Mouse (Mus musculus) heart, embryonic 12.5 days (tissue): ENCODE data around the gene Tubb4b. TPM values are rescaled to one million over a fixed set of nuclear protein-coding genes. Genes with fewer than 3 reads are reported as not detected.
A peak's percentile ranks its signal among the peaks of the same experiment; 100 is the strongest.

Experiments
- ATAC-seq: fragments of 200-750 bp; cut with Nextera tagmentation; 2 replicates; pipeline ENCODE4 v1.8.0; 2017; ENCODE audit warnings: moderate TSS enrichment, moderate library complexity; ENCODE audit not compliant: insufficient number of reproducible peaks, low FRiP score
- H3K27ac ChIP-seq: fragments of 300-500 bp; sonication (generic); 2 replicates; pipeline ENCODE4 v1.5.1; 2016; ENCODE audit warnings: mild to moderate bottlenecking, moderate library complexity; ENCODE audit not compliant: poor library complexity, severe bottlenecking
- H3K27me3 ChIP-seq: fragments of 300-500 bp; sonication (generic); replicated peaks from 2 replicates; pipeline ENCODE4 v1.6.1; 2016; ENCODE audit warnings: mild to moderate bottlenecking, moderate library complexity
- H3K36me3 ChIP-seq: fragments of 300-500 bp; sonication (generic); 2 replicates; pipeline ENCODE4 v1.6.1; 2016; ENCODE audit warnings: mild to moderate bottlenecking, moderate library complexity
- H3K4me1 ChIP-seq: fragments of 300-500 bp; sonication (generic); replicated peaks from 2 replicates; pipeline ENCODE4 v1.6.1; 2016; ENCODE audit warnings: mild to moderate bottlenecking
- H3K4me2 ChIP-seq: fragments of 300-500 bp; sonication (generic); 2 replicates; pipeline ENCODE4 v1.6.1; 2016; ENCODE audit warnings: mild to moderate bottlenecking, moderate library complexity
- H3K4me3 ChIP-seq: fragments of 300-500 bp; sonication (generic); 2 replicates; pipeline ENCODE4 v1.5.1; 2016; ENCODE audit warnings: mild to moderate bottlenecking
- H3K9ac ChIP-seq: fragments of 300-500 bp; sonication (generic); 2 replicates; pipeline ENCODE4 v1.6.1; 2016; ENCODE audit warnings: mild to moderate bottlenecking, moderate library complexity
- H3K9me3 ChIP-seq: fragments of 300-500 bp; sonication (generic); replicated peaks from 2 replicates; pipeline ENCODE4 v1.6.1; 2016; ENCODE audit warnings: mild to moderate bottlenecking, moderate library complexity
- WGBS: fragments of 180-500 bp; shearing (Covaris S2); methylation state at CpG from one replicate; pipeline ENCODE4 v1.1.7; 2016; 5-methylcytosine and 5-hydroxymethylcytosine counted together
- polyA plus RNA-seq: library from polyadenylated mRNA; unstranded; fragments of >200 nt; fragmentation: Nextera tagmentation; extraction: Ambion mirVana; gene quantifications from 2 replicates; pipeline ENCODE4 v1.2.1, GENCODE M21; 2016

Tubb4b gene
- polyA plus RNA-seq, 1 experiment from 2014 or later = 392 TPM

DNA sequence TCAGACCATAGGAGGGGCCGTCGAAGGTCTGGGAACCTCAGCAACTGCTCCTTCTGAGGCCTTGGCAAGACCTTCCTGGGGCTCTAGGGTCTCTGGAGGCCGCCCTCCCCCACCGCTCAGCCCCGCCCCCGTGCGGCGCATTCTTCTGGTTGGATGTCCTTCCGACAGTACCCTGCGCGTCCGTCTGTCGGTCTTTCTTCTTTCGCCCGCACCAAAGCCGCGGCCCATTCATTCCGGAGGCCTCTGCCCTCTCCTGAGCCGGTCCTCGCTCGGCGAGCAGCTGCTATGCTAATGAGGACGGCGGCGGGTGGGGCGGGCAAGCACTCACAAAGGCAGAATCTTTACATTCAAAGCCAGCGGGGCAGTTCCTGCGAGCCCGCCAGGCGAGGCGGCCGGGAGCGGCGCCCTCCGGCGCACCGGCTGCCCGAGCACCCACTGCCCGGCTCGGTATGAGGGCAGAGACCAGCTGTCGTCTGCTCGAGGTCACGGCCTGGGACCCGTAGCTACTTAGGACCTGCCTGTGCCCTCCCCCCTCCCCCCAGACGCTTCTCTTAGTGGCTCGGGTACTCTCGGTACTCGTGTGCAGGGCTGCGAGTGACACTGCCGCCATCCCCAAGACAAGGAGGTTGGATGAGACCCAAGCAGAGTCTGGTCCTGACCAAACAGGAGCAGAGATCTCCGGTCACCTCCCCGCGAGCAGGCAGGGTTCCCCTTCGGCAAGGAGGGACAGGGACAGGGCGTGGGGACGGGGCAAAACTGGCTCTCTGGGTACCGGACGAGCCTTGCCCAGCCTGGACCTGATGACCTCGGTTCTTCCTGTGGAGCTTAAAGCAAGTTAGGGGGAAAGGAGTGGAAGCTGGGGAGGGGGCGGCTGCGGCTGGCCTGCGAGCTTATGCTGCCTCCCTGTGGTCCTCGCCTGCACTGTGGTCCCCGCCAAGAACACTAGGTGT lies 38.6 kb downstream of the Tubb4b start:
- H3K4me1 ChIP-seq = peaks cover 15% of the 10 kb centered on the region
- peak; percentile 68 for ATAC-seq
- WGBS = under 1% methylated on average over 64 of the region's 64 CpGs
- H3K27ac ChIP-seq = peak overlapping the region; percentile 73; the same call in 1 of the 2 replicates
- peak overlapping the region; percentile 95 for H3K4me2 ChIP-seq
- H3K9me3 ChIP-seq = no peaks in the 10 kb centered on the region
- H3K27me3 ChIP-seq = peaks cover 16% of the 10 kb centered on the region
- H3K9ac ChIP-seq = peak overlapping the region; percentile 66
- no peaks in the 10 kb centered on the region for H3K36me3 ChIP-seq
- H3K4me3 ChIP-seq = peak overlapping the region; percentile 56

DNA sequence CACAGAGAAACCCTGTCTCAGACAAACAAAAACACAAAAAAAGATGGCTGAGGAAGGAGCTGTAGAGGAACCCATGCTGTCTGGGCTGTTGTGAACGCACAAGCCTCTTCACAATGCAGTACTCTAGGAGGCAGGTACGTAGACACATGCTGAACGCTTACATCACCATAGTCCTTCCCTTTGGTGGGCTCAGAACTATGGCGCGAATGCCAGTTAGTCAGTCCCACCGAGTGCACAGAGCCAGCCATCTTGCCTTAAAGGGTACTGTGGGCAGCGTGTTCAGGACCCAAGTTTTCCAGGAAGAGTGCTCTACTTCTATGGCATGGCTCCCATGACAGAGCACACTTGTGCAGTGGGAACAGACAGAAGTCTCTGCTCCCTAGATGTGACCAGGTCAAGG lies 40.0 kb downstream of the Tubb4b start:
- Histone ChIP-seq H3K4me3 (no peak overlapping the region), H3K4me1 (peaks cover 22% of the 10 kb centered on the region), H3K9me3 (no peaks in the 10 kb centered on the region), H3K4me2 (no peak overlapping the region), H3K27ac (no peak overlapping the region), H3K9ac (no peak overlapping the region), H3K27me3 (peaks cover 22% of the 10 kb centered on the region), H3K36me3 (no peaks in the 10 kb centered on the region)
- no peak for ATAC-seq
- 93% methylated on average over 7 of the region's 7 CpGs for WGBS

DNA sequence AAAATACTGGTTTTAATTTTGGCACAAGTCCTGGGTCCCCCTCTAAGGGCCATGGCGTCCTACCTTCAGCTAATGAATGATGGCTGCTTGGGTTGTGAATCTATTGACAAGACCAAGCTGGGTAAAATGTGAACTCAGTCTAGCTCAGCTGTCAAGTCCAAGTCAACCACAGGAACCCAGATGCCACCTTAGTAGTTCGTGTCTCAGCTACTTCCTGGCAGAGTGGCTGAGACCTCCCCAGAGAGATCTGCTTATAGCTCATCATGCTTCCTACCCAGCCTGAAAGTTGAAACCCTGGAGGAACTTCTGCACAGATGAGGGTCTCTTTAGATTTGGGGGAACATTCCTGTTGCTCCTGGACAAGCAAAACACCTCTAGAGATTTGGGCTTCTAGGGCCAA lies 41.2 kb downstream of the Tubb4b start:
- Histone ChIP-seq H3K4me1 (peaks cover 28% of the 10 kb centered on the region), H3K27ac (no peak overlapping the region), H3K36me3 (no peaks in the 10 kb centered on the region), H3K9ac (no peak overlapping the region), H3K4me2 (peak overlapping the region; percentile 56), H3K4me3 (no peak overlapping the region), H3K27me3 (peaks cover 31% of the 10 kb centered on the region), H3K9me3 (no peaks in the 10 kb centered on the region)
- ATAC-seq = no peak
- 72% methylated on average over 2 of the region's 2 CpGs for WGBS

DNA sequence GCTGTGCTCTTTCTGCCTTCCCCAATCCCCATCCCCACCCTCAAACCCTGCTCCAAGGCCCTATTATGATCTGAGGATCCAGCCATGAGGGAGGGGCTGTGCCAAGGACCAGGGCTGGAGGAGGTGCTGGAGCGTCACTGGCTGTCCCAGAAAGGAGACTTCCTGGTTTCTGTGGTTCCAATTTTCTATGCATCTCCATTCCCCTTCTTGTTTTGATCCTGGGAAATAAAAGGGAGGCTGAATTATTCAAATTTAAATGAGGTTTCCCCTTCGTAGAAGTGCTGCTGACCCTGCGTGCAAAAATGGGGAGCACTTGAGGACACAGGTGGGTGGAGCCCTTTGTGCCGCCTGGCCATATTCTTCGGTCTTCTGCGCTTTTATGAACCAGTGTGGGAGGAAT lies 41.8 kb downstream of the Tubb4b start:
- ATAC-seq = no peak
- Histone ChIP-seq H3K4me3 (peak overlapping the region; percentile 72), H3K27me3 (peaks cover 35% of the 10 kb centered on the region), H3K9me3 (no peaks in the 10 kb centered on the region), H3K9ac (0 out of 2 replicates have a peak overlapping the region, but pooled peaks have one; percentile 8), H3K27ac (no peak overlapping the region), H3K4me2 (peak overlapping the region; percentile 56), H3K4me1 (peaks cover 35% of the 10 kb centered on the region), H3K36me3 (no peaks in the 10 kb centered on the region)
- WGBS = 26% methylated on average over 6 of the region's 6 CpGs

DNA sequence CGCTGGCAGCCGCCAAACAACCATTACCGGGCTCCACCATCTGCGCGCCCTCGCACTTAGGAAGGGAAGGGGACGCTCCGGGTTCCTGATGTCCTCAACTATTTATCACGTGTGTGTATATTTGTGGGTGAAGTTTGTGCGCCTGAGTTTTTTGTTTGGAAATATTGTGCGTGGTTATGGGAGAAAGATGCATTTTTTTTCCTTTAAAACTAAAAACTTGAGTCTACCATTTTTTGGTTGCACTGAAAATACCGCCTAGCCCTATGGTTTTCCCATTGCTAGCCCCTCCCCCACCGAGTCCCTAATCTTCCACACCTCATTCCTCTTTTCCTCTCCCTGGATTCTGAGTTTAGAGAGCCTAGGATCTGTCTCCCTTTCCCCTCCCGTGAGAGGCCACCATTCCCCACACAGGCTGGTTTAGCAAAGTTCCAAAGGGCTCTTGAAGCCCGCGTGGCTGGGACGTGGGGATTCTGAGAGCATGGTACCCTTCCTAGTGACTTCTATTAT lies 42.6 kb downstream of the Tubb4b start:
- Histone ChIP-seq H3K4me2 (peak overlapping the region; percentile 98), H3K27me3 (peaks cover 42% of the 10 kb centered on the region), H3K4me3 (peak overlapping the region; percentile 72), H3K9me3 (no peaks in the 10 kb centered on the region), H3K9ac (peak overlapping the region; percentile 81), H3K4me1 (peaks cover 42% of the 10 kb centered on the region), H3K27ac (no peak overlapping the region), H3K36me3 (no peaks in the 10 kb centered on the region)
- WGBS = under 1% methylated on average over 17 of the region's 17 CpGs
- no peak for ATAC-seq

DNA sequence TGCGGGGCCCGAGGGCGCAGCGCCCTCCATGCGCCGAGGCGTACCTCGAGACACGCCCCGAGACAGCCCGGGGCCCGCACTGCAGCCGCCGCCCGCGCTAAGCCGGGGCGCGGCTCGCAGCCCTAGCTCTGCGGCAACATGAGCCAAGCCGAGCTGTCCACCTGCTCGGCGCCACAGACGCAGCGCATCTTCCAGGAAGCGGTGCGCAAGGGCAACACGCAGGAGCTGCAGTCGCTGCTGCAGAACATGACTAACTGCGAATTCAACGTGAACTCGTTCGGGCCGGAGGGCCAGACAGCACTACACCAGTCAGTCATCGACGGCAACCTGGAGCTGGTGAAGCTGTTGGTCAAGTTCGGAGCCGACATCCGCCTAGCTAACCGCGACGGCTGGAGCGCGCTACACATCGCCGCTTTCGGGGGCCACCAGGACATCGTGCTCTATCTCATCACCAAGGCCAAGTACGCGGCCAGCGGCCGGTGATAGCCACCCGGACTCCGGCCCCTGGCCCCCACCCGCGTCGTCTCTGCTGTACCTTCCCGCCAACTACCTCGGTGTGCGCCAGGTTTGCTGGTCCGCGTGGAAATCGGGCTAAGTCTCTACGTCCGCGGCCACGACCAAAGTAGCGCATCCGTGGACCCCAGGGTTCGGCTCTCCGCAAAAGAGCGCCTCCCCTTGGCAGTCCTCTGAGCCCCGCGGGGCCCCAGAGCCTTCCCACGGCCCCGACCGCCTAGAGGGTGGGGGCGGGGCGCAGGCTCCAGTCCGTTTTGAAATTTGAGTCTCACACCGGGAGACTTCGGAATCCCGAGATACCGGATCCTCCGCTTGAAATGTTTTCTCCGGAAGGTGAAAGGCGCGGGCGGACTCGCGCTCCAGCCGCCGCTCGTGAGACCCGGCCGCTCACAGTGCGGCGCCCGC lies 43.3 kb downstream of the Tubb4b start:
- Histone ChIP-seq H3K9me3 (no peaks in the 10 kb centered on the region), H3K27me3 (peaks cover 49% of the 10 kb centered on the region), H3K4me3 (peak overlapping the region; percentile 72), H3K4me1 (peaks cover 49% of the 10 kb centered on the region), H3K9ac (peak overlapping the region; percentile 81), H3K27ac (peak overlapping the region; percentile 77), H3K36me3 (no peaks in the 10 kb centered on the region), H3K4me2 (peak overlapping the region; percentile 98)
- WGBS = under 1% methylated on average over 100 of the region's 100 CpGs
- peak; percentile 47 for ATAC-seq

DNA sequence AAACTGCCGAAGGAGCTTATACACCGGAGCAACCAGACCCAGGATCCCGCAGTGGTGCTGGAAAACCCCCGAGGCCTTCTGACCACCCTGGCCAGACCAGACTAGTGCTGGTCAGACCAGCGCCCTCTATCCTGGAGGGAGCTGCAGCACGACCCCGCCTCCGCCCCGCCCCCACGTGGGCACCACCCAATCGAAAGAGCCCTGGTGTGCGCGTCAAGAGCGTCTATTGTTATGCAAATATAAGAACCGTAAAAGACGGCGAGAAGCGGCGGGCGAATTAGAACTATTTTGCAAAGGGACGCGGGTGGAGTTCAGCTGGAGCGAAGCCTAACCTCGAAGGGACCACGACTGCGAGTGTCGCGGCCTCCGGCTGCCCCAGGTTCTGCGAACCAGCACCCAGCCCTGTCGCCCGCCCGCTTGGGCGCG lies 44.0 kb downstream of the Tubb4b start, which contains the start of gene Nrarp:
Nrarp (plus strand) TSS at position 281 of the 426 bp plus-strand sequence.
- WGBS = 0% methylated on average over 35 of the region's 35 CpGs
- peak; percentile 91 for ATAC-seq
- H3K4me1 ChIP-seq = peaks cover 49% of the 10 kb centered on the region

DNA sequence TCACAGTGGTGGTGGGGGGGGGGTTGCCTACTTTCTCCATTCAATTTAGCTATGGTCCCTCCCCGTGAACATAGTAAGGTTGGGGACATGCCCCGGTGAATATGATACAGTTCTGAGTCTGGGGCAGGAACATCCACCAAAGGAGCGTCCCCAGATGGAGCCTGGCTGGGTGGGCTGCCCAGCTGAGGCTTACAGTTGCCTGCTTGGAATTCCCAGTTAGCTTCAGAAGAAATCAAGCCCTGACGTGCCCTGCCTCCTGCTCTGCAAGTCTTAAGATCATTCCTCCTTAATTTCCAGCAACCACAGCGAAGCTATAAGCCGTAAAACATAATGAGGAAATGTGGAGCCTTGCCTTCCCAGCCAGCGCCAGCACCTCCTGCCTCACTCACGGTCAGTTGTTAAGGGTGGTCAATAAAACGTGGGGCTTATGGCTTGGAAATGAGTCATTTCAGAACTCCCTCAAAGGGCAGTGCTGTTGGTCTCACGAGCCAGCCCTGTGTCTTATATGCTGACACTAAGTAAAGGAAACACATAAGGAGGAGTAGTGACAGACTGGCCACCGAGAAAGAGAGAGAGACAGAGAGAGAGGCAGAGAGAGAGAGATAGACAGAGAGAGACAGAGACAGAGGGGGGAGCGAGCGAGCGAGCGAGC lies 44.8 kb downstream of the Tubb4b start:
- H3K36me3 ChIP-seq = no peaks in the 10 kb centered on the region
- H3K9me3 ChIP-seq = no peaks in the 10 kb centered on the region
- no peak overlapping the region for H3K27ac ChIP-seq
- 55% methylated on average over 15 of the region's 15 CpGs for WGBS
- H3K27me3 ChIP-seq = peaks cover 45% of the 10 kb centered on the region
- peaks cover 44% of the 10 kb centered on the region for H3K4me1 ChIP-seq
- peak overlapping the region; percentile 72; the same call in 1 of the 2 replicates for H3K4me3 ChIP-seq
- H3K4me2 ChIP-seq = peak overlapping the region; percentile 98
- H3K9ac ChIP-seq = no peak overlapping the region
- no peak for ATAC-seq

More for the DNA sequence above, 44.0 kb downstream of the Tubb4b start, which contains the start of gene Nrarp:
- H3K4me2 ChIP-seq = peak within 1 kb of the TSS; percentile 98
- no peaks in the 10 kb centered on the region for H3K9me3 ChIP-seq
- H3K27me3 ChIP-seq = peaks cover 51% of the 10 kb centered on the region
- H3K4me3 ChIP-seq = peak within 1 kb of the TSS; percentile 72
- no peaks in the 10 kb centered on the region for H3K36me3 ChIP-seq
- H3K27ac ChIP-seq = peak within 1 kb of the TSS; percentile 77
- H3K9ac ChIP-seq = peak within 1 kb of the TSS; percentile 81

DNA sequence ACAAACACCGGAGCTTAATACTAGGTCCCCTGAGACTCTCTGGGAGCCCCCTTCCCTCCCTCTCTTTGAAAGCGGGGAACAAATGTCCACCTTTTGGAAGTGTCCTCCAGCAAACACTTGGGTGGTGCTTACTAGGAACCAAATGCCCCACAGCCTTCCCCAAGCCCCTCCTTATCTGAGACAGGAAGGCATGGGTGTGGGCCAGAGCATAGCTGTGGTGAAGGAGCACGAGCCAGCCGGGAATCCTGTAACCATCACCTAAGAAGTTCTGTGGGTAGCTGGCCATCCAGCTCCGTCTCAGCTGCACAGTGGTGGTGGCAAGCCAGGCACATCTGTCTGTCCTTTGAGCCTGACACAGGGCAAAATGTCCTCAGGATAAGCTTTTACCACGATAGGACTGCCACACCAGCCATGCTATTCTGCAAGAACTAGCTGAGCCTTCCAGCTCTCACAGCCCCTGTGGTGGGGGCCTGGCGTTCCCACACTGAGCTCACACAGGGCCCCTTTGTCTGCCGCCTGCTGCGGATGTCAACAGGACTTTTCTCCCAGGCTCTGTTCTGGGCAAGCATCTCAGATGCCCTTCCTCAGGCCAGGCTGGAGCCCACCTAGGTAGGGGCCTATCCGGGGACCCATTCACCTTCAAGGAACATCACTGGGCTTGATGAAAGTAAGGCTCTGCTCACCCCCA lies 46.1 kb downstream of the Tubb4b start:
- no peaks in the 10 kb centered on the region for H3K9me3 ChIP-seq
- H3K4me2 ChIP-seq = peak overlapping the region; percentile 25; the same call in 1 of the 2 replicates
- ATAC-seq = no peak
- H3K4me1 ChIP-seq = peaks cover 44% of the 10 kb centered on the region
- H3K27ac ChIP-seq = peak overlapping the region; percentile 50
- no peak overlapping the region for H3K4me3 ChIP-seq
- 17% methylated on average over 10 of the region's 10 CpGs for WGBS
- peaks cover 43% of the 10 kb centered on the region for H3K27me3 ChIP-seq
- H3K36me3 ChIP-seq = no peaks in the 10 kb centered on the region
- peak overlapping the region; percentile 12; the same call in 1 of the 2 replicates for H3K9ac ChIP-seq

DNA sequence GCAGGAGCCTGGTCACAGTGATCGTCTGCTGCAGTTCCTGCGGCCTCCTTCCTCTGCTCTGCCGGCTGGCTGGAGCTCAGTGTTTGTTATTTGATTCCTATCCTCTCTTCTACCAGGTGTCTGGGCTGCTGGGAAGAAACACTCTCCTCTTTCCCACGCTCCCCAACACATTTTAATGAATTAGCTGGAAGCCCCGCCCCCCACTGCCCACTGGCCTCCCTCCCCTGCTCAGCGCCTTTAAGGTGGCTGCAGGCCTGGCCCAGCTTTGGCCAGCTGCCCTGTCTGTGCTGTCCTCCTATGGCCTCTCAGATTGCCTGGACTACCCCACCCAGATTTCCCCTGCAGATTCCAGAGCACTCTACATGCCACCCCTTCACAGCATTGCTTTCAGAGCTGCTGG lies 46.8 kb downstream of the Tubb4b start:
- Histone ChIP-seq H3K9ac (0 out of 2 replicates have a peak overlapping the region, but pooled peaks have one; percentile 1), H3K4me2 (peak overlapping the region; percentile 25; the same call in 1 of the 2 replicates), H3K27ac (peak overlapping the region; percentile 50), H3K27me3 (peaks cover 49% of the 10 kb centered on the region), H3K4me3 (no peak overlapping the region), H3K4me1 (peaks cover 41% of the 10 kb centered on the region), H3K9me3 (no peaks in the 10 kb centered on the region), H3K36me3 (no peaks in the 10 kb centered on the region)
- no peak for ATAC-seq
- 4% methylated on average over 5 of the region's 6 CpGs for WGBS
